Mouse (Mus musculus) midbrain, embryonic 11.5 days (tissue): ENCODE measurements around the gene B230118H07Rik. TPM values are rescaled to one million over a fixed set of nuclear protein-coding genes. Genes with fewer than 3 reads are reported as not detected.

Source experiments
- ATAC-seq: fragments of 200-750 bp; cut with Nextera tagmentation; 2 replicates; pipeline ENCODE4 v1.8.0; 2017; ENCODE audit warnings: moderate TSS enrichment, moderate library complexity; ENCODE audit not compliant: low FRiP score
- DNase-seq: peaks from one replicate; pipeline ENCODE4 v3.0.0; 2015; ENCODE audit warnings: low spot score; ENCODE audit errors: missing footprints
- H3K27ac ChIP-seq: fragments of 300-500 bp; sonication (generic); 2 replicates; pipeline ENCODE4 v1.5.1; 2014; ENCODE audit warnings: low read depth, low read length
- H3K27me3 ChIP-seq: fragments of 300-500 bp; sonication (generic); 2 replicates; pipeline ENCODE4 v1.6.1; 2014; ENCODE audit warnings: mild to moderate bottlenecking, low read length, moderate library complexity, mixed read lengths; ENCODE audit not compliant: control insufficient read depth, insufficient read depth
- H3K36me3 ChIP-seq: fragments of 300-500 bp; sonication (generic); 2 replicates; pipeline ENCODE4 v1.6.1; 2014; ENCODE audit warnings: mild to moderate bottlenecking, low read length, moderate library complexity, mixed read lengths; ENCODE audit not compliant: control insufficient read depth, insufficient read depth
- H3K4me1 ChIP-seq: fragments of 300-500 bp; sonication (generic); 2 replicates; pipeline ENCODE4 v1.6.1; 2014; ENCODE audit warnings: low read length; ENCODE audit not compliant: control insufficient read depth, insufficient read depth
- H3K4me2 ChIP-seq: fragments of 300-500 bp; sonication (generic); 2 replicates; pipeline ENCODE4 v1.6.1; 2014; ENCODE audit warnings: mild to moderate bottlenecking, moderate library complexity
- H3K4me3 ChIP-seq: fragments of 300-500 bp; sonication (generic); 2 replicates; pipeline ENCODE4 v1.5.1; 2014; ENCODE audit warnings: low read depth, low read length
- H3K9ac ChIP-seq: fragments of 300-500 bp; sonication (generic); 2 replicates; pipeline ENCODE4 v1.6.1; 2014; ENCODE audit warnings: low read length
- H3K9me3 ChIP-seq: fragments of 300-500 bp; sonication (generic); 2 replicates; pipeline ENCODE4 v1.6.1; 2016; ENCODE audit warnings: low read length; ENCODE audit not compliant: control insufficient read depth
- WGBS: fragments of 180-500 bp; shearing (Covaris S2); extraction: QIAGEN DNeasy Blood & Tissue Kit; methylation state at CpG from one replicate; pipeline ENCODE4 v1.1.7; 2014; 5-methylcytosine and 5-hydroxymethylcytosine counted together
- polyA plus RNA-seq: library from polyadenylated mRNA; unstranded; fragments of >200 nt; fragmentation: Nextera tagmentation; extraction: Ambion mirVana; gene quantifications from 2 replicates; pipeline ENCODE4 v1.2.1, GENCODE M21; 2014

Gene B230118H07Rik
- polyA plus RNA-seq, 1 experiment from 2014 or later: 67.8 TPM

- Histone ChIP-seq H3K9me3 (no peaks in the 10 kb centered on the region), H3K27me3 (no peaks in the 10 kb centered on the region), H3K9ac (peak within 1 kb of the TSS; percentile 96), H3K4me3 (peak within 1 kb of the TSS; percentile 97), H3K4me2 (peak within 1 kb of the TSS; percentile 76), H3K27ac (peak within 1 kb of the TSS; percentile 67), H3K4me1 (peaks cover 9% of the 10 kb centered on the region), H3K36me3 (no peaks in the 10 kb centered on the region)
- DNase-seq (peak; percentile 97), ATAC-seq (peak; percentile 95)
- whole genome bisulfite sequencing: under 1% methylated on average over 63 of the region's 68 CpGs
Measured at GRCm38 (mm10) chr2:101678236-101679021, 29.1 kb upstream of the B230118H07Rik start, which contains the start of gene Traf6. Traf6 (plus strand) TSS chr2:101678429.

- Histone ChIP-seq H3K27ac (no peak overlapping the region), H3K4me1 (no peaks in the 10 kb centered on the region), H3K9me3 (no peaks in the 10 kb centered on the region), H3K4me3 (no peak overlapping the region), H3K36me3 (no peaks in the 10 kb centered on the region), H3K4me2 (no peak overlapping the region), H3K27me3 (no peaks in the 10 kb centered on the region), H3K9ac (no peak overlapping the region)
- 80% methylated on average over 3 of the region's 3 CpGs for WGBS
- ATAC-seq (no peak), DNase-seq (no peak)
Measured at GRCm38 (mm10) chr2:101673547-101673946, 24.2 kb upstream of the B230118H07Rik start.

GRCm38 (mm10) chr2:101668751-101669150, 19.4 kb upstream of the B230118H07Rik start:
- no peaks in the 10 kb centered on the region for H3K36me3 ChIP-seq
- H3K9me3 ChIP-seq: no peaks in the 10 kb centered on the region
- DNase-seq (no peak), ATAC-seq (no peak)
- no peak overlapping the region for H3K27ac ChIP-seq
- no peak overlapping the region for H3K9ac ChIP-seq
- 92% methylated on average over 3 of the region's 3 CpGs for WGBS
- H3K4me1 ChIP-seq: no peaks in the 10 kb centered on the region
- H3K4me3 ChIP-seq: no peak overlapping the region
- H3K27me3 ChIP-seq: no peaks in the 10 kb centered on the region
- H3K4me2 ChIP-seq: no peak overlapping the region

GRCm38 (mm10) chr2:101665703-101666092, 16.4 kb upstream of the B230118H07Rik start:
- Histone ChIP-seq H3K9me3 (no peaks in the 10 kb centered on the region), H3K4me1 (no peaks in the 10 kb centered on the region), H3K36me3 (no peaks in the 10 kb centered on the region), H3K27ac (no peak overlapping the region), H3K4me3 (no peak overlapping the region), H3K4me2 (no peak overlapping the region), H3K27me3 (no peaks in the 10 kb centered on the region), H3K9ac (no peak overlapping the region)
- 91% methylated on average over 3 of the region's 3 CpGs for WGBS
- ATAC-seq (peak; percentile 33), DNase-seq (no peak)

GRCm38 (mm10) chr2:101665058-101665702, 15.8 kb upstream of the B230118H07Rik start:
- Histone ChIP-seq H3K4me2 (no peak overlapping the region), H3K27ac (no peak overlapping the region), H3K4me3 (no peak overlapping the region), H3K9me3 (no peaks in the 10 kb centered on the region), H3K4me1 (no peaks in the 10 kb centered on the region), H3K36me3 (no peaks in the 10 kb centered on the region), H3K9ac (no peak overlapping the region), H3K27me3 (no peaks in the 10 kb centered on the region)
- DNase-seq: peak; percentile 96
- ATAC-seq: peak; percentile 93
- WGBS: 25% methylated on average over 9 of the region's 9 CpGs

- no peak overlapping the region for H3K27ac ChIP-seq
- no peak overlapping the region for H3K9ac ChIP-seq
- DNase-seq (no peak), ATAC-seq (no peak)
- no peak overlapping the region for H3K4me2 ChIP-seq
- no peak overlapping the region for H3K4me3 ChIP-seq
- H3K27me3 ChIP-seq: no peaks in the 10 kb centered on the region
- H3K4me1 ChIP-seq: no peaks in the 10 kb centered on the region
- H3K36me3 ChIP-seq: no peaks in the 10 kb centered on the region
- no peaks in the 10 kb centered on the region for H3K9me3 ChIP-seq
- WGBS: 78% methylated on average over 2 of the region's 2 CpGs
Measured at GRCm38 (mm10) chr2:101660536-101660935, 11.2 kb upstream of the B230118H07Rik start.

GRCm38 (mm10) chr2:101652921-101653597, 3.7 kb upstream of the B230118H07Rik start:
- 17% methylated on average over 14 of the region's 14 CpGs for WGBS
- ATAC-seq (peak; percentile 87), DNase-seq (peak; percentile 96)
- H3K4me1 ChIP-seq: no peaks in the 10 kb centered on the region
- H3K4me2 ChIP-seq: peak overlapping the region; percentile 43
- H3K27ac ChIP-seq: no peak overlapping the region
- H3K36me3 ChIP-seq: no peaks in the 10 kb centered on the region
- H3K9me3 ChIP-seq: no peaks in the 10 kb centered on the region
- peak overlapping the region; percentile 10; the same call in 1 of the 2 replicates for H3K4me3 ChIP-seq
- H3K9ac ChIP-seq: 0 out of 2 replicates have a peak overlapping the region, but pooled peaks have one; percentile 3
- no peaks in the 10 kb centered on the region for H3K27me3 ChIP-seq

- H3K27ac ChIP-seq: no peak overlapping the region
- H3K4me3 ChIP-seq: peak overlapping the region; percentile 10; the same call in 1 of the 2 replicates
- 0 out of 2 replicates have a peak overlapping the region, but pooled peaks have one; percentile 3 for H3K9ac ChIP-seq
- no peaks in the 10 kb centered on the region for H3K4me1 ChIP-seq
- H3K36me3 ChIP-seq: no peaks in the 10 kb centered on the region
- no peak for DNase-seq
- H3K27me3 ChIP-seq: no peaks in the 10 kb centered on the region
- 44% methylated on average over 14 of the region's 14 CpGs for WGBS
- H3K9me3 ChIP-seq: no peaks in the 10 kb centered on the region
- peak overlapping the region; percentile 43 for H3K4me2 ChIP-seq
- peak; percentile 75 for ATAC-seq
Measured at GRCm38 (mm10) chr2:101652204-101652920, 3.0 kb upstream of the B230118H07Rik start.
